Mouse (Mus musculus): ENCODE results near the gene Psat1.

The Psat1 gene

GRCm38 (mm10) chr19:15947237-15947636, at the start of gene Psat1:
Psat1 (minus strand) TSS chr19:15947337.
- DNase-seq (ENCODE audit: low read depth, low spot score) = no peak

GRCm38 (mm10) chr19:15990102-15990501, 43.0 kb upstream of the Psat1 start:
- no peak for DNase-seq (ENCODE audit: low read depth, low spot score)

- DNase-seq (ENCODE audit: low read depth, low spot score) = no peak
Observed at GRCm38 (mm10) chr19:15985172-15985713, 38.1 kb upstream of the Psat1 start.

GRCm38 (mm10) chr19:15984449-15985171, 37.5 kb upstream of the Psat1 start, which contains the start of gene Cep78:
Cep78 (minus strand) TSS chr19:15984989.
- peak; percentile 96 for DNase-seq (ENCODE audit: low read depth, low spot score)

DNA sequence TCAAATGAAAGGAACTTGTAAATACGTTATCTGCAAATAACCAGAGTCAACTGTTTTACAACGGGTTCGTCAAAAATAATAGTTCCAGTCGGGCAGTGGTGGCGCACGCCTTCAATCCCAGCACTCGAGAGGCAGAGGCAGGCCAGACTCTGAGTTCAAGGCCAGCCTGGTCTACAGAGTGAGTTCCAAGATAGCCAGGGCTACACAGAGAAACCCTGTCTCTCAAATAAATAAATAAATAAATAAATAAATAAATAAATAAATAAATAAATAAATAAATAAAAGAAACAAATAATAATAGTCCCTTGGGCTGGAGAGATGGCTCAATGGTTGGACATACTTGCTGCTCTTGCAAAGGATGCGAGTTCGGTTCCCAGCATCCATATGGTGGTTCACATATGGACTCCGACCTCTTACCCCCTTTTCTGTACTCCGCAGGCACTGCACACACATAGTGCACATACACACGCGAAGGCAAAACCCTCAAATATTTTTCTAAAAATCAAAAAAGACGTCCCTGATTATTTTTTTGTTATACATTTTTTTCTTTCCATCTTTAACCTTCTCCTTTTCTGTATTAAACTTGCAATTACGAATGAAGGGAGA, 36.7 kb upstream of the Psat1 start:
- DNase-seq (ENCODE audit: low read depth, low spot score) = no peak

GRCm38 (mm10) chr19:15982926-15983738, 36.0 kb upstream of the Psat1 start:
- DNase-seq (ENCODE audit: low read depth, low spot score) = no peak

DNA sequence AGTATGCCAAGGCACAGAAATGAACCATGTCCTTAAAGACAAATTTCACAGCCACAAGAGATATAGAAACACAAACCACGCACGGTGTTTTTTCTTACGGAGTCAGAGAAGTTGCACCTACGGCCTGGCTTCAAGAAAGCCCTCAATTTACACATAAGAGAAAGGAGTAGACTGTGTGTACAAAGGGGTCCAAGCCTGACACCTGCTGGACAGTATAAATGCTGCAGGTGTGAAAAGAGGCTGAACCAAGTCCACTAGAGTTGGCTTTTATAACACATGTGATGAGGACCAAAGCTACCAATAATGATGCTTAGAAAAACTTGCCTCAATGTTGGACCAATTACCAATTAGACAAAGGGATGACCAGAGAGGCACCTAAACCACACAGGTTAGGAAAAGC, 34.7 kb upstream of the Psat1 start:
- peak; percentile 86 for DNase-seq (ENCODE audit: low read depth, low spot score)

- no peak for DNase-seq (ENCODE audit: low read depth, low spot score)
Observed at GRCm38 (mm10) chr19:15973365-15973764, 26.2 kb upstream of the Psat1 start.

- peak; percentile 77 for DNase-seq (ENCODE audit: low read depth, low spot score)
Observed at GRCm38 (mm10) chr19:15965082-15965481, 17.9 kb upstream of the Psat1 start.

DNA sequence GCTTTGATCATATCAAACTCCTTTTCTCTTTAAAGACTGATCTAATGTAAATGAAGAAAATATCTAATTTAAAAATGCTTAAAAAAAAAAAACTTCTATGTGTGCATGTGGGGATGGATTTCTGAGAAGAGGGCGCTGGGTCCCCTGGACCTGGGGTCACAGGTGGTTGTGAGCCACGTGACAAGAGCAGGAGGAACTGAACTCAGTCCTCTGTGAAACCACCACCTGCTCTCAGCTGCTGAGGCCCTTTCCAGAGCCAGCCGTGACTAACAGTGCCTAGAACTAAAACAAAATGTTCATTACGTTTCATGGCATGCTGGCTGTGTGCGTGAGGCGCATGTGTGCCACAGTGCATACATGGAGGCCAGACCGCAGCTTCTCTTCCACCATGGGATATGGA, 17.4 kb upstream of the Psat1 start:
- DNase-seq (ENCODE audit: low read depth, low spot score) = no peak

- no peak for DNase-seq (ENCODE audit: low read depth, low spot score)
Observed at GRCm38 (mm10) chr19:15963011-15963695, 16.0 kb upstream of the Psat1 start.

DNA sequence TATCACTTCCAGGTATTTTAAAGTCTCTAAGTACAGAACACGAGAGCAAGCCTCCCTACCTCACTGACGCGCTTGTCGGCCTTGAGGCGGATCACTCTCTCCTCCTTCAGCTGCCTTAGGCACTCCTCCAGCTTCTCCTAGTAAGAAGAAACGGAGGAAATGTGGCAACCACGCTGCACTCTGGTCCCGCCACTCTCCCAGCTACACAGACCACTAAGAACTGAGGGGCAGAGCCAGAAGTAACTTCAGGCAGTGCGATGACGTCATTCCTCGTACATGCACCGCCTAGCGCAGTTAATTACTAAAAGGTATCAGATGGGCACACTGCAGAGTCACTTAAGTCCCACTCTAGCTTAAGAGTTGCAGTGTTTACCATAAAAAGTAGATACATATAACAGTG, 15.2 kb upstream of the Psat1 start:
- DNase-seq (ENCODE audit: low read depth, low spot score) = no peak

- DNase-seq (ENCODE audit: low read depth, low spot score) = peak; percentile 8
Observed at GRCm38 (mm10) chr19:15950225-15950624, 3.1 kb upstream of the Psat1 start.

DNA sequence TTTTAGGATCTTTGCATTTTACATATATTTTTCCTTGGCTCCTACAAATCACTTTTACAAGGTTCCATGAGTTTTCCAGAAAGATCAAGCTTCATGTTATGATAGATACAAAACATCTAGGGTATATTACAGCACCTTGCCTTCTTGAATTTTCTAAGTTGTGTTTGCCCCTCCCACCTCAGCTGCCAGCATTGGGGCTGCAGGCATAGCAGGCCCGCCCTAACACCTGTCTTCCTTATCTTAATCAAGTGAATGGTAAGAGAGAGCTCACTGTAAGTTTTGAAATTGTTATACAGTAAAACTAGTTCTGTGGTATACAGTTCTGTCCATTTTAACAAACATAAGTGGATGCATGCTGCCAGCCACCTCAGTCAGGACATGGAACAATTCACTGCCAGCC, 1.7 kb upstream of the Psat1 start:
- DNase-seq (ENCODE audit: low read depth, low spot score) = no peak

DNA sequence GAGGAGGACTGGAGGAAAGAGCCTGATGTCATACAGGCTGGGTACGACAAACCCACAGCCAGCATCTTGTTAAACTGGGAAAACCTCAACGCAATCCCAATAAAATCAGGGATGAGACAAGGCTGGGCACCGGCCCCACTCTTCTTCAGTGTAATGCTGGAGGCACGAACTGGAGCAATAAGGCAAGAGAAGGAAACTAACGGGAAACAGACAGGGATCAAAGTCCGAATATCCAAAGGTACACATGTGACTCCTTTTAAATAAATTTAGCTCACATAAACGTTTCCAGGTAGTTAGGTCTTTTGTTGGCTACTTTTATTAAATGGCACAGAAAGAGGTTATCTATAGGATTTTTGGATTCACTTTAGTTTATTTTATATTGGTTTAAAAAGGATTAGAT, 1.3 kb upstream of the Psat1 start:
- DNase-seq (ENCODE audit: low read depth, low spot score) = no peak

- peak; percentile 60 for DNase-seq (ENCODE audit: low read depth, low spot score)
Observed at GRCm38 (mm10) chr19:15946663-15947062, 474 bp downstream of the Psat1 start.

- DNase-seq (ENCODE audit: low read depth, low spot score) = no peak
Observed at GRCm38 (mm10) chr19:15943117-15943423, 4.1 kb downstream of the Psat1 start.

DNA sequence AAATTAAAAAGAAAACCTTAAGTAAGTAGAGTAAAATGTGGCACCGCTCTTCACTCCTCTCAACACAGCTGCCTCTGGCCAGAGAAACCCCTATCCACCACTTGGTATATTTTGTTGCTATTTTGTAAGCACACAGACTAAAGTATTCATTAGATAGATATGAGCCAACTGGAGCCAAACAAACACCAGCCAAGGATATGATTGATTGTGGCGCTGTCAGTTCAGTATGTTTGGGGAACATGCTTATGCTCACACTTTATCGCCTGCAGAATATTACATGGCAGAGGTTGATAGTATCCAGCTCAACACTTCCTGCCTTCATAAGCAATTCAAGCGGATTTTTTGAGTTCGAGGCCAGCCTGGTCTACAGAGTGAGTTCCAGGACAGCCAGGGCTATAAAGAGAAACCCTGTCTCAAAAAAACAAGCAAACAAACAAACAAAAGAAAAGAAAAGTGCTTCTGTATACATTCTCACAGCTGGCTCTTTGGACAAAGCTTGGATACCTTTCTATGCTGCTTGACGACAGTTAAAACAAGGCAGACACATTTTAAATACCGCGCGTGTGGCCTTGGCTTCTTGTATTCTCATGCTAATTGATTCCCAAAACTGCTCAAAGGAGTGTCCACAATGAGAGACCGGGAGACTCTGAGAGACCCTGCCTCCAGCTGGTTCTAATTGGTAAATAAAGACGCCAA, 4.6 kb downstream of the Psat1 start:
- DNase-seq (ENCODE audit: low read depth, low spot score) = no peak

GRCm38 (mm10) chr19:15941399-15941798, 5.7 kb downstream of the Psat1 start:
- DNase-seq (ENCODE audit: low read depth, low spot score) = no peak

DNA sequence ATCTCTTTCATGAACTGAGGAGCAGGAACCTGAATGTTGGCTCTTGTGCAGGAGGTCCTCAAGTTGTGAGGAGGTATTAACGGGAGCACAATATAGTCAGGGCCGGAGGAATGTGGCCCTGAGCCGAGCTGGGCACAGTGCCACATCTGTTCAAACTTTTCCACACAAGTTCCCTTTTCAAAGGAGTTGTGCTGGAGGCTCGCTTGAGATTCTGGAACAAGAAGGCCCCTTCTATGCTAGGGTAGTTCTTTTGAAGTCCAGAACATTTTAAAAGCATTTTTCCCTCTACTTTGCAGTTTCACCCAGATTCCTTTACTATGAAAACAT, 21.5 kb downstream of the Psat1 start:
- DNase-seq (ENCODE audit: low read depth, low spot score) = peak; percentile 60
